10 mouse cellular contexts compared by ENCODE assay signal in genomic region chr7:35810736-35811135, GRCm38 (mm10). TPM values are rescaled to one million over a fixed set of nuclear protein-coding genes. Genes with fewer than 3 reads are reported as not detected.
DNase-seq lines count a peak whose midpoint lies in the region; ATAC-seq lines count a peak whose summit lies in the region.
"Had no signal": no experiment of that assay in that cellular context is flagged by ENCODE, and none has a peak within 500 bp of the region (broad histone marks: within the 10 kb centered on the region; RNA-seq: fewer than 3 reads in every experiment).

No protein-coding gene starts in this region.

- no peak for ATAC-seq in forebrain, embryonic 16.5 days

- H3K36me3 ChIP-seq in heart, embryonic 10.5 days: no peaks in the 10 kb centered on the region
- H3K36me3 ChIP-seq in embryonic facial prominence, embryonic 10.5 days (replicated peaks): no peaks in the 10 kb centered on the region
- no peaks in the 10 kb centered on the region for H3K36me3 ChIP-seq in splenic B cell, adult 2 months (ENCODE audit: control insufficient read depth, insufficient read depth, low read length, poor library complexity, severe bottlenecking)
- H3K36me3 ChIP-seq in forebrain, embryonic 16.5 days (ENCODE audit: control insufficient read depth, insufficient read depth): no peaks in the 10 kb centered on the region
- H3K36me3 ChIP-seq: stomach, embryonic 15.5 days had no signal

- no peak overlapping the region for H3K9ac ChIP-seq in forebrain, embryonic 16.5 days (replicated peaks; ENCODE audit: low read depth, low read length)
- H3K9ac ChIP-seq: stomach, embryonic 15.5 days had no signal

- intact Hi-C loops in heart, postnatal 14 days (cut with DNase I): no loop called here

- 50% methylated on average over 8 of the region's 8 CpGs for WGBS in heart, embryonic 10.5 days
- 52% methylated on average over 8 of the region's 8 CpGs for WGBS in embryonic facial prominence, embryonic 10.5 days
- 53% methylated on average over 8 of the region's 8 CpGs for WGBS in forebrain, embryonic 16.5 days

- no peak overlapping the region for H3K4me3 ChIP-seq in heart, embryonic 10.5 days
- H3K4me3 ChIP-seq in embryonic facial prominence, embryonic 10.5 days: no peak overlapping the region
- H3K4me3 ChIP-seq in forebrain, embryonic 16.5 days (replicated peaks; ENCODE audit: low read length): no peak overlapping the region
- H3K4me3 ChIP-seq: stomach, embryonic 15.5 days had no signal

- H3K27ac ChIP-seq in heart, embryonic 10.5 days: no peak overlapping the region
- 0 out of 2 replicates have a peak overlapping the region, but pooled peaks have one; percentile 30 for H3K27ac ChIP-seq in embryonic facial prominence, embryonic 10.5 days (replicated peaks)
- H3K27ac ChIP-seq in forebrain, embryonic 16.5 days (ENCODE audit: low read length): no peak overlapping the region
- H3K27ac ChIP-seq: stomach, embryonic 15.5 days had no signal

- H3K4me1 ChIP-seq in heart, embryonic 10.5 days: no peaks in the 10 kb centered on the region
- H3K4me1 ChIP-seq in embryonic facial prominence, embryonic 10.5 days: peaks cover 7% of the 10 kb centered on the region; the same call in 1 of the 2 replicates
- no peaks in the 10 kb centered on the region for H3K4me1 ChIP-seq in forebrain, embryonic 16.5 days (replicated peaks; ENCODE audit: control insufficient read depth, insufficient read depth, low read length)
- H3K4me1 ChIP-seq: stomach, embryonic 15.5 days had no signal

- peak; percentile 10 to 40 for DNase-seq in heart, postnatal 14 days
- no peak for DNase-seq in heart, embryonic 10.5 days (ENCODE audit: low spot score)
- DNase-seq in thymus, postnatal 14 days: peak; percentile 11
- no peak for DNase-seq in thymus, postnatal 10 days (ENCODE audit: low spot score in 2 of 2)
- DNase-seq in embryonic facial prominence, embryonic 10.5 days (ENCODE audit: low spot score): no peak
- DNase-seq in splenic B cell, adult 2 months (ENCODE audit: low read depth, low spot score): peak; percentile 7
- DNase-seq in yolk sac, embryonic 10.5 days (ENCODE audit: low spot score): no peak
- DNase-seq: cerebellum, adult 9-10 months had no signal

- H3K9me3 ChIP-seq in heart, embryonic 10.5 days: no peaks in the 10 kb centered on the region
- H3K9me3 ChIP-seq in embryonic facial prominence, embryonic 10.5 days: no peaks in the 10 kb centered on the region
- H3K9me3 ChIP-seq in forebrain, embryonic 16.5 days (ENCODE audit: control insufficient read depth, low read length): no peaks in the 10 kb centered on the region
- H3K9me3 ChIP-seq: stomach, embryonic 15.5 days had no signal

- H3K27me3 ChIP-seq in heart, embryonic 10.5 days (ENCODE audit: insufficient read depth, poor library complexity, severe bottlenecking): no peaks in the 10 kb centered on the region
- H3K27me3 ChIP-seq in embryonic facial prominence, embryonic 10.5 days (replicated peaks; ENCODE audit: low read depth, poor library complexity, severe bottlenecking): no peaks in the 10 kb centered on the region
- H3K27me3 ChIP-seq in splenic B cell, adult 2 months (ENCODE audit: control insufficient read depth, insufficient read depth, low read length, poor library complexity, severe bottlenecking): no peaks in the 10 kb centered on the region
- H3K27me3 ChIP-seq in forebrain, embryonic 16.5 days (replicated peaks; ENCODE audit: control insufficient read depth, insufficient read depth, low read length): no peaks in the 10 kb centered on the region
- H3K27me3 ChIP-seq: stomach, embryonic 15.5 days had no signal

- no peak overlapping the region for H3K4me2 ChIP-seq in forebrain, embryonic 16.5 days (ENCODE audit: low read length)
- H3K4me2 ChIP-seq: stomach, embryonic 15.5 days had no signal

RNA-seq across cellular contexts. Expression of gene Zfp507, which starts 7.9 kb away (rescaled TPM):
- total RNA-seq in heart, postnatal 14 days (2021): 10 to 100 TPM; 14.2 to 14.9 TPM
- polyA plus RNA-seq in heart, embryonic 10.5 days (2016; fragmentation: Nextera tagmentation; extraction: Ambion mirVana): 13.0 and 15.9 TPM in 2 replicates
- polyA plus RNA-seq in embryonic facial prominence, embryonic 10.5 days (2016; fragmentation: Nextera tagmentation; extraction: Ambion mirVana): 19.4 and 21.2 TPM in 2 replicates
- polyA plus RNA-seq in forebrain, embryonic 16.5 days (2015; fragmentation: Nextera tagmentation; extraction: Ambion mirVana): 18.5 and 18.8 TPM in 2 replicates

RNA-seq across cellular contexts. Expression of gene Dpy19l3, which starts 56.5 kb away (rescaled TPM):
- 1 to 10 TPM; 6.3 to 8.2 TPM for total RNA-seq in heart, postnatal 14 days (2021)
- 14.3 and 23.8 TPM in 2 replicates for polyA plus RNA-seq in heart, embryonic 10.5 days (2016; fragmentation: Nextera tagmentation; extraction: Ambion mirVana)
- polyA plus RNA-seq in embryonic facial prominence, embryonic 10.5 days (2016; fragmentation: Nextera tagmentation; extraction: Ambion mirVana): 30.6 TPM in 2 replicates
- 45.0 and 56.0 TPM in 2 replicates for polyA plus RNA-seq in forebrain, embryonic 16.5 days (2015; fragmentation: Nextera tagmentation; extraction: Ambion mirVana)

Comparison
In these comparisons a context has a peak if more than half of its experiments do, and no peak if none do; other contexts are left out.
1. DNase-seq: peak in heart, postnatal 14 days (2 of 2), thymus, postnatal 14 days (single experiment) and splenic B cell, adult 2 months (single experiment); none in heart, embryonic 10.5 days (single experiment), thymus, postnatal 10 days (0 of 2), embryonic facial prominence, embryonic 10.5 days (single experiment) and yolk sac, embryonic 10.5 days (single experiment).